Mouse (Mus musculus) embryonic fibroblast, embryonic 13.5 days (primary cell): ENCODE measurements around the gene Ptpn6.

Source experiments
- CTCF ChIP-seq: IDR thresholded peaks from 2 replicates; pipeline ENCODE4 v1.5.1; 2011; ENCODE audit warnings: mild to moderate bottlenecking, control low read depth, low read length, moderate library complexity, borderline replicate concordance; ENCODE audit not compliant: insufficient read depth
- POLR2A ChIP-seq: IDR thresholded peaks from 2 replicates; pipeline ENCODE4 v1.6.1; 2011; ENCODE audit warnings: low read depth, mild to moderate bottlenecking, control low read depth, low read length, moderate library complexity

- TF ChIP-seq CTCF (no peak), POLR2A (no peak)
Observed at GRCm38 (mm10) chr6:124779984-124780416, 41.5 kb upstream of the Ptpn6 start.
